Mouse (Mus musculus) small intestine, adult 2 months (tissue): ENCODE measurements at regions not wholly inside any gene's neighbourhood (a gene's known extent, or its start where the extent isn't known, plus 50 kb on each side); places are given as distances from the start of the nearest gene placed in this dataset.

Experiments used
- CTCF ChIP-seq: fragments of 200-500 bp; IDR thresholded peaks from 2 replicates; pipeline ENCODE4 v1.5.1; 2012; ENCODE audit warnings: low read depth, mild to moderate bottlenecking, control low read depth, inconsistent platforms, low read length, moderate library complexity, mixed read lengths; ENCODE audit not compliant: insufficient replicate concordance, insufficient read length; ENCODE audit errors: extremely low read depth
- POLR2A ChIP-seq: fragments of 200-500 bp; IDR thresholded peaks from 2 replicates; pipeline ENCODE4 v1.6.1; 2012; ENCODE audit warnings: low read depth, mild to moderate bottlenecking, control low read depth, inconsistent platforms, low read length, moderate library complexity

DNA sequence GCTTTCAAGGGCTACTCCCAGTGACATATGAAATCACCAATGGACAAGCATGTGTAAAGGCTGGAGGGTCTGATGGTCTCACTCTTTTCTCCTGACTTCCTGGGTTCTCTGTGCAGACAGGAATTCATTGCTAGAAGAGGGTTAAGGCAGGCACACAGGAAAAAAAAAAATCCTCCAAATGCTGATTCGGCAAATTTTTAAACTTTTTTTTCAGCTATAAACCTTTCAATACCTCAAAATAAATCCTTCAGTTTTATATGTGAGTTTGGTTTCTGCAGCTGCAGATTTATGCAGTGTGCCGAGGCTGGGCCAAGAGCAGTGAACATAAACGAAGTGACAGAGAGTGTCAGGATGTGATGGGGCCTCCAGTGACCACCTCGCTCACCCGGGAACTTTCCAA lies 235.9 kb upstream of the Sox9 start:
- TF ChIP-seq POLR2A (no peak), CTCF (no peak)
